Mouse (Mus musculus) right cerebral cortex, postnatal 25 days (tissue): ENCODE measurements around the gene Nags.
"Not testable (repeated sequence)": the region's sequence is repeated elsewhere in the genome, so short reads cannot be mapped to it uniquely, and the experiment has no call there.

Experiments
- DNase-seq: peaks from one replicate; pipeline ENCODE4 v3.0.0; 2022

Nags gene

DNA sequence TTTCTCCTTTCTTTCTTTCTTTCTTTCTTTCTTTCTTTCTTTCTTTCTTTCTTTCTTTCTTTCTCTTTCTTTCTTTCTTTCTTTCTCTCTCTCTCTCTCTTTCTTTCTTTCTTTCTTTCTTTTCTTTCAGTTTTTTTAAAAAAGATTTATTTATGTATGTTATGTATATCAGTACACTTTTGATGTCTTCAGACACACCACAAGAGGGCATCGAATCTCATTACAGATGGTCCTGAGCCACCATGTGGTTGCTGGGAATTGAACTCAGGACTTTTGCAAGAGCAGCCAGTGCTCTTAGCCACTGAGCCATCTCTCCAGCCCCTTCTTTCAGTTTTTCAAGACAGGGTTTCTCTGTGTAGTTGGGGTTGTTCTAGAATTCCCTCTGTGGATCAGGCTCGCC lies 12.7 kb downstream of the Nags start:
- not testable (repeated sequence) for DNase-seq

- no peak for DNase-seq
Observed at GRCm38 (mm10) chr11:102159781-102160180, 14.5 kb downstream of the Nags start.

- DNase-seq = no peak
Observed at GRCm38 (mm10) chr11:102165971-102166722, 20.8 kb downstream of the Nags start.

DNA sequence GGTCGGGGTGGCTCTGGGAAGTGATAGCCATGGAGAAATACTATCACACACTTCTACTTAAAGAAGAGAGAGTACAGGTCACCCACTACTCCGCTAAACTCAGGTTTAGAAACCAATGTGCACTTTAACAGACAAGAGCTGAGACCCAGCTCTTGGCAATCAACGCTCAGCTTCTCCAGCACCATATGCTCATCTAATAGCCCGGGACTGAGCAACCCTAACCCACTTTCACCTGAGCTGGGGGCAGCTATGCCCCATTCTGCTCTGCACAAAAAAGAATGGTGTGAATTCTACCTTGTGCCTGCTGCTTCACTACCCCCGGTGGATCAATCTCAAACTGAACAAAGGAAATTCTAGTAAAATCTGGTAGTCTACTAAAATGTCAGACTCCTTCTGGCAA lies 22.2 kb downstream of the Nags start:
- DNase-seq = no peak

DNA sequence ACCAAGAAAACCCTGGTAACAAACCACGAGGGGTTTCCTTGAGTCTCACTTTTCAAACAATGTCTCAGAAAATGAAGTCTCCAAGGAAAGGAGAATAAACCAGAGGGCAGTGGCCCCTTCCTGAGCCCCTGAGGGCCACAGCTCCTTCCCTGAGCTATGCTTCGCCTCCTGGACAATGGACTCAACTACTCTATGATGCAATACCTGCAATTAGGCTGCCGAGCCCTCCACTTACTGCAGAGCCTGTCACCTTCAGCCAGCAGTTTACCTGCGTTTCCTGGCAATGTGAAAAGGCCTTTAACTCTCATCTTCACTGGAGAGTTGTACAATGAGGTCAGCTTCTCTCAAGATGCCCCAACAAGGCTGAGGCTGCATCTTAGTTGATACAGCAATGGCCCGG lies 23.4 kb downstream of the Nags start:
- DNase-seq = no peak

GRCm38 (mm10) chr11:102179836-102180235 lies 34.5 kb downstream of the Nags start:
- DNase-seq = no peak

- no peak for DNase-seq
Observed at GRCm38 (mm10) chr11:102184253-102184645, 38.9 kb downstream of the Nags start.

DNA sequence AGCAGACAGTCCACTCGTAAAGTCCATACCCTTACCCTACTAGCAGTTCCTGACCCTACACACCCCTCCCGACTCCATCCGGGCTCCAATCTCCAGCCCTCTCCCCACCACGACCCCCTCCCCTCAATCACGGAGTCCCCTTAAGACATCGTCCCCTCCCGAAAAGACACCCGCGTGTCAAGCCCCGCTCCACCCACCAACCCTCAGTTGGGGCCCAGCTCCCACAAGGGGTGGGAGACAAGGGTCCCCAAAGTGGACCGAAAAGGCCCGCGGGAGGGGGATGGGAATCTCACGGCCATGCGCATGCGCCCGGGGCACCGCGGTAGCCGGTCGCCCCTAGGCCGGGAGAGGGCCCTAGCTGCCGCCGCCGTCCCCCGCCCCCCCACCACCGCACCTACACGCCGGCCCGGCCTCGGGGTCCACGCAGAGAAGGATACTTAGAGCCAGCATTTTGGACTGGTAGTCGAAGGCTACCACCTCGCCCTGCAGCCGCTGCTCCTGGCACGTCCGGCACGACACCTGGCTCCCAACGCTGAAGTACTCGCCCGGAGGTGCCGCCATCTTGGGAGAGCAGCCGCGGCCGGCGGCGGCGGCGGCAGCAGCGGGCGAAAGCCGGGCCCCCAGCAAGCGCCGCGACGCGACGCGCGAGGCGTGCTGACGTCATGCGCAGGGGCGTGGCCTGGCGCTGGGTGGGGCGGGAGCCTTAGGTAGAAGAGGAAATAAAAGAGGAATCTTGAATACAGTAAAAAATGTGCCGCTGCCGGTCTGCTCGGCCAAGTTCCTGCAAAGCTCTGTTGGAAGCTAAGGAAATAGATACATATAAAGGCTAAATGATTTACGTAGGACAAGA lies 39.6 kb downstream of the Nags start, which contains the start of gene Lsm12:
Gene Lsm12, minus strand, starts transcription at position 651 of the 850 bp plus-strand sequence.
- DNase-seq = peak; percentile 95

DNA sequence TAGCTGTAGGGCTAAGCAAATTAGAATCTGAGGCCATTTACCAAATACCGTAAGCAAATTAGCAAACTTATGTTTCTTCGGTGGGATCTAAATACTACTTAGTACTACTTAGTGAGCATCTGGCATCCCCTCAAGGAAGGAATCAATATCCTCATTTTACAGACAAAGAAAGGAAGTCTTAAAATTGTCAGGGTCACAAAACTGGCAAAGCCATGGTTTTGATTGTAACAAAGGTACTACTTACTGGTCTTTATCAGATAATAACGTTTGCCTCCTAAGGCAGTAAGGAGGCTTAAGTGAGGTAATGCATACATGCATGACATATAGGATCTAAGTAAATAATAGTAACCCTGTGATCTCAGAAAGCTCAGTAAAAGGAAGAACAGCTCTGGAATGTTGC lies 40.4 kb downstream of the Nags start:
- no peak for DNase-seq

GRCm38 (mm10) chr11:102186235-102186634 lies 40.9 kb downstream of the Nags start:
- DNase-seq = no peak

- DNase-seq = no peak
Observed at GRCm38 (mm10) chr11:102188980-102189379, 43.7 kb downstream of the Nags start.

- peak; percentile 88 for DNase-seq
Observed at GRCm38 (mm10) chr11:102189461-102190436, 44.4 kb downstream of the Nags start, which contains the start of gene G6pc3. Gene G6pc3 (plus strand): TSS chr11:102189620.

GRCm38 (mm10) chr11:102190848-102191247 lies 45.5 kb downstream of the Nags start:
- DNase-seq = no peak

DNA sequence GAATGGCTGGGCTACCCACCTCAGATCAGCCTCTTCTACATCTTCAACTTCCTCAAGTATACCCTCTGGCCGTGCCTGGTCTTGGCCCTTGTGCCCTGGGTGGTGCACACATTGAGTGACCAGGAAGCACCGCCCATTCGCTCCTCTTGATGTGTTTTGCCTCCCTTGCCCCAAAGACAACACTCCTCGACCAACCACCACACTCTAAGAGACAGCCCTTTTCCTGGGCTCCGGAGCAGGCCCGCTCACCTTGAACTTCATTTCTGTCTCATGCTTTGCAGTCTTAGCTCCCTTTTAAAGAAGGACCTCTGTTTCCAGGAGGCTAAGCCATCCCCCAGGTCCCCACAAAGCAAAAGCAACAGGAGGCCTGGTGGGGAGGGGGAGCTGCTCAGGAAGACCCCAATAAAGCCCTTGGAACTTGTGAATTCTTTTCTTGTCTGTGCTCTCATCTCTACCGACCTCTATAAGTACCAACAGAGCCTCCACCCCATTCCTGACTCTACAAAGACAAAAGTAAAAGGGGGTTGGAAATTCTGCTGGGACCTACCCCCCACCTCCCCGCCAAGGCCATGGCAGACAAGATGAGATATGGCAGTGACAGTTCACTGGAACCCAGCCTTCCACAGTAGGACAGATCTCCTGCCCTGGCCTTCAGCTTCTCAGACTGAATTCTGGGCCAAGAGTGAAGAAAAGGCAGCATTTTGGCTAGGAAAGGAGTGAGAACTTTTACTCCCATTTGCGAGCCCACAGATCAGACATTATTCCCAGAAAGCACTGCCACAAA lies 48.5 kb downstream of the Nags start:
- DNase-seq = no peak

DNA sequence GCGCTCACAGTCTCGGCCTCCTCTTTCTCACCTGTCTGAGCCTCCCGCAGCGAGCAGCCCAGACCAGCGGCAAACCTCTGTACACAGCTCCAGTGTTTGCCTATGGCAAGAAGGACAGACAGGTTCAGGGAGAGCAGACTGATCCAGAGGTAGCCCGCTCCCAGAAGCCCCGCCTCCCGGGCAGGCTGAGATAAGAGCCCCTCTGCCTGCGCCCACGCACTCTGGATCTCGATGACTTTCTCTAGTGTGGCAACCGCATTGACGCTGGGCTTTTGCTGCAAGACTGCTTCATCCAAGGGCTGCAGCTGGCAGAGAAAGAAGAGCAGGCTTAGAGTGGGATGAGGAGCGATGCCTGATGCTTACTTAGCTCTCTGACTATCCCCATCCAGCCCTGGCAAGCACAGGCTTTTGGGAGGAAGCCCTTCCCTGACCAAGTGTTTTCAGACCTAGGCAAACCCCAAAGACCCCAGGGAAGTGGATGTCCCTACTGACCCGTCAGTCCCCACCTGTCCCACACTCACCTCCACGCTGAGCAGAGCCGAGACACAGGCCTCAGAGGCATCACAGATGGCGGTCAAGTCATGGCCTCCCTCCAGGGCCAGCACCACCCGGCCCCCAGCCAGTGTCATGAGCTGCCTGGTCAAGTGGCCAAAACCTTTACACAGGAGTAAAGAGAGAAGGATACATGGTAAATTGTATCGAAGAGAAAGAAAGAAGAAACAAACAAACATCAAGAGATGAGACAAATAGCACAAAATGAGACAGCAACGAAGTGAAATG lies 50.9 kb downstream of the Nags start:
- DNase-seq = no peak

- DNase-seq = no peak
Observed at GRCm38 (mm10) chr11:102198245-102198644, 52.9 kb downstream of the Nags start.
